Mouse (Mus musculus) megakaryocyte, adult 5-6 weeks (primary cell): ENCODE measurements at regions not wholly inside any gene's neighbourhood (a gene's known extent, or its start where the extent isn't known, plus 50 kb on each side); places are given as distances from the start of the nearest gene placed in this dataset.

ENCODE experiments used
- ATAC-seq: 2 replicates; pipeline ENCODE4 v1.8.0; 2016; ENCODE audit warnings: mild to moderate bottlenecking, inconsistent platforms; ENCODE audit not compliant: poor library complexity, severe bottlenecking

- no peak for ATAC-seq
Observed at GRCm38 (mm10) chr13:81852309-81852978, 69.6 kb downstream of the Cetn3 start.

- ATAC-seq: no peak
Observed at GRCm38 (mm10) chr13:81856072-81856471, 73.2 kb downstream of the Cetn3 start.

GRCm38 (mm10) chr13:81860683-81861082 is 77.8 kb downstream of the Cetn3 start:
- no peak for ATAC-seq

DNA sequence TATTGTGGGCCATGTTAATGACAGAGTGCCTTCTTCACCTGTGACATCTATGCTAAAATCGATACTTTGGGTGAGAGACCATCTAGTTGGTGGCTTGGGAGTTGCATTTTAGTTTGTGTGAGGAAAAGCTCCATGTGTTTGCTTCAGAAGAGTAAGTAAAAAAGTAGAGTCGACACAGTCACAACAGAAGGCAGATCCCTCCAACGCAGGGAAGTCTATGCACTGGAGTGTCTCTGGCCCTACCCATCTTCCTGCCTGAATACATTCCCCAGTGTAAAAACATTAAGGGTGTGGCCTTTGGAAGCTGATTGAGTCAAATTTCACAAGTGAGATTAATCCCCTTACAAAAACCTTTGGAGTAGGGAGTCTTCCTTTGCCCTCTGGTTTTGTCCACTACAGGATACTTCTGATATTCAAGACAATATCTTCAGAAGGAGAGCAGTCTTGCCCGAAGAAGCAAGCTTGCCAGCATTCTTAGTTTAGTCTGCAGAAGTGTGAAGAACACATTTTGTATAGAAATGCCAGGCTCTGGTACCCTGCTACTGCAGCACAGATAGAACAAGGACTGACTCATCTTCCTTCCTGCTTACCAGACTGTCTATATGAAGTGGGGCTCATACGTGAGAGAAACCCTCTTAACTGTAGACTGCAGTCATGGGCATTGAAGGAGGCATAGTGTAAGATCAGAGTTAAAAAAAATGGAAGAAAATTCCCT is 79.2 kb downstream of the Cetn3 start:
- no peak for ATAC-seq

GRCm38 (mm10) chr13:81871226-81871625 is 88.3 kb downstream of the Cetn3 start:
- ATAC-seq: no peak

GRCm38 (mm10) chr13:81885879-81886278 is 103.0 kb downstream of the Cetn3 start:
- ATAC-seq: no peak

DNA sequence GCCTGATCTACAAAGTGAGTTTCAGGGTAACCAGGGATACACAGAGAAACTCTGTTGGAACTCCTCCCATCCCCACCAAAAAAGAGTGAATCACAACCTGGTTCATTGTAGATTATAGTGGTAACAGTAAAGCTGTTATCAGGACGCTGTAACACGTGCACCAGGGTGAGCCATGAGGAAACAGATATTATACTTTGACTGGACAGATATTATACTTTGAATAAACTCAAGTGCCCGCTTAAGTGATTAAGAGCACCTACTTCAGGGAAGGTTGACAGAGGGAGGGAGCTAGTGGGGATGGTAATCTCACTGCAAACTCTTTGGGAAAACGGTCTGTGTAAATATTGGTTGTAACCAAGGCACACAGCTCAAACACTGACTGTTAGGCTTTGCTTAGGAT is 147.4 kb downstream of the Cetn3 start:
- ATAC-seq: no peak

DNA sequence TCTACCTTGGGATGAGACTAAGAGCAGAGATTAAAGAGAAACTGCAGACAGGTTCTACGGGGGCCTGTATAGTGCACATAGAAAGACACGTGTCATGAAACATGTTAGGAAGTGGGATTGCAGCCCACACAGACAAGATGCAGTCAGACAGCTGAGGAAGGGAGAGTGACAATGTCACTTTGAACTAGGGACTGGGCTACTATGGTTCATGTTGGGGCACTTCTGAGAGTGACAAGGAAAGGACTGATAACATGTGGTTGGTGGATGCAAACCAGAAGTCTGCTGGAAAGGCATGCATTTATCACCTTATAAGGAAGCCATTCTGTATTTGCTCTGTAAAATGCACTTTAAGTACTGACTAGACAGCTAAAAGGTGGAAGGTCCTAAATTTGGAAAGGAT is 148.3 kb downstream of the Cetn3 start:
- ATAC-seq: no peak

DNA sequence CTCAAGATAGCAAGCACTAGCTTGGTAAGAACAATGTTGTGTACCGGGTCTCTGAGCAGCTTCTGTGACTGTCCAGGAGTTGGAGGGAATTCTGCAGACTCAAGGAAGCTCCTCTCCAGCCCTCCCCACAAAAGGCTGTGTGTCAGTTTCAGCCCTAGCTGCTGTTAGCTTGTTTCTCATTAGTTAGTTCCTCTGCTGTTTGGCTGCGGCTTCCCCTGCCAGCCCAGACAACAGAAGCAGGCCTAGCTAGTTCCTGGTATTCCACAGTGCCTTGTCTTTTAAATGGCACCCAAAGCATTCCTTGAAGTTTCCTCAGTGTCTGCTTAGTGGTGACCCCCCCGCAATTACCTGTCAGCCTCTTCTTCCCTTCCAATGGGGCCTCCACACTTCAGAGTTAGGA is 154.2 kb downstream of the Cetn3 start:
- no peak for ATAC-seq

- ATAC-seq: peak; percentile 60
Observed at GRCm38 (mm10) chr13:81944047-81944446, 161.2 kb downstream of the Cetn3 start.

DNA sequence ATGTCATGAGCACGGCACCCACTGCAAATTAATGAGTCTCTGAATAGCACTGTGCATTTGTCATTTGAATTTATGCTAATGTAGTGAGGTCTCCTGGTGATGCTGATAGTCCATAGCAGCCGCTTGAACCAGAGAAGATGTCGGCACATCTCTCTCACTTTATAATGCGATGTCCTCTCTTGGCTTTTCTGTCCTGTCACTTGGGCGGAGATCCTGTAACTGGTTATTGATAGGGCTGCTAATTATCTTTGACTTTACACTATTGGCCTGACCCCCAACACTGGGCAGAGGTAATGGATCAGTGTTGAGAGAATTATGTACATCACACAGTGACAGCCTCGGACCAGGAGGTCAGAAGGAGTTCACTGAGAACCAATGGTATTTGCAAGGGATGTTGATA is 161.6 kb downstream of the Cetn3 start:
- no peak for ATAC-seq

GRCm38 (mm10) chr13:81945741-81946140 is 162.9 kb downstream of the Cetn3 start:
- ATAC-seq: no peak

GRCm38 (mm10) chr13:81965431-81965830 is 182.6 kb downstream of the Cetn3 start:
- ATAC-seq: no peak

DNA sequence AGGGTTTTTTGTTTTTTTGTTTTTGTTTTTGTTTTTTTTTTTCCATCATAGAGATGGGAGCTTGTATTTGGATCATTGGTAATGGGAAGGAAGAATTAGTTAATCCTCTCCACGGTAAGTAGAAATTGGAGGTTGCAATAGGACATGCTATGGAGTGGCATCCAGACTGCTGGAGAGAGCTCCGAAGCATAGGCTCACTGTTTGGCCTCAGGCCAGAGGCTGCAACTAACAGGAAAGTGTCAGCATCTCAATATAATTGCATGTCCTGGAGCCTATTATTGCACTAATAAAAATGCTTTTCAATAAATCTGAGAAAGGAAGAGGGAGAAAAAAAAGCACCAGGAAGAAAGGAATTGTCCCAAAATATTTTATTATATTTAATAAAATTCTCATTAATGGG is 193.0 kb downstream of the Cetn3 start:
- no peak for ATAC-seq

- ATAC-seq: no peak
Observed at GRCm38 (mm10) chr13:81978003-81978402, 195.1 kb downstream of the Cetn3 start.

DNA sequence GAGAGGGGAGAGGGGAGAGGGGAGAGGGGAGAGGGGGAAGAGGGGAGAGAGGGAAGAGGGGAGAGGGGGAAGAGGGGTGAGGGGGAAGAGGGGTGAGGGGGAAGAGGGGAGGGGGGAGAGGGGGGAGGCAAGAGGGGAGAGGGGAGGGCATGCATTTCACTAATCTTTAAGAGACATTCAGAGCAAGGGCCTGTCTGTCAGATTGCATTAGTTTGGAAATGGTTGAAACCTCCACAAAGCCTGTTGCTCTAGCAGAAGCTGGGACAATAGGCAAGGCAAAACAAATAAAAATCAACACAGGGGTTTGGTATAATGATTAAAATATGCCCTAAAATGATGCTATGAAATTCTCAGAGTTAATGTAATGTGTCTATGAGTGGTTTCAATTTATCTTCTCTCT is 196.4 kb downstream of the Cetn3 start:
- ATAC-seq: no peak

GRCm38 (mm10) chr13:81980094-81980493 is 197.2 kb downstream of the Cetn3 start:
- ATAC-seq: no peak

GRCm38 (mm10) chr13:81982491-81982890 is 199.6 kb downstream of the Cetn3 start:
- ATAC-seq: no peak

DNA sequence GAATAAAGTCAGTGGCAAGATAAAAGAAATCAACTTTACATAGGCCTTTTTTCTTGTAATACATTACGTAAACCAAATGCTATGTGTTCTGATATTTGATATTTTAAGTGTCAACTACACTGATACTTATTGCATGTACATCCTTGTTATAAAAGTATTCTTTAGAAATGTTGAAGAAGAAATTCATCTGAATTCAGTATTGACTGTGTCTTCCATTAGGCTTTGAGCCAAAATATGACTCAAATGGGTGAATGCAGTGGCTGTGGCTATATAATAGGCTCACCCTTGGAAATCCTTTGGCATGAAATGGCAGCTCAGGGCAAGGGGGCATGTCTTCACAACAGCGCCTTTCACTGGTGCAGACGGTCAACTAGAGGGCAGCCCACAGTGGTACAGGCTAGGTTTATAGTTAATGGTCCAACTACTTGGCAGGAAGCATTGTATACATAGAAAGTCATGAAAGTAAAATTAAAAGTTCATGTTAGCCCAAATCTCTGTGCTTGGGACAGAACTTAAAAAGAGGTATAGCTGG is 217.9 kb downstream of the Cetn3 start:
- no peak for ATAC-seq

- no peak for ATAC-seq
Observed at GRCm38 (mm10) chr13:82005929-82006726, 223.3 kb downstream of the Cetn3 start.

GRCm38 (mm10) chr13:82007222-82007621 is 224.3 kb downstream of the Cetn3 start:
- no peak for ATAC-seq

GRCm38 (mm10) chr13:82039623-82040022 is 256.7 kb downstream of the Cetn3 start:
- ATAC-seq: no peak
